Mouse (Mus musculus) ES-Bruce4 (cell line): ENCODE results near the gene Slc25a39.

Experiments used
- CTCF ChIP-seq: IDR thresholded peaks from one replicate; pipeline ENCODE4 v1.8.1; 2011; ENCODE audit warnings: low read depth, low read length
- POLR2A ChIP-seq: IDR thresholded peaks from one replicate; pipeline ENCODE4 v1.8.1; 2011; ENCODE audit warnings: low read length; ENCODE audit not compliant: insufficient read depth

DNA sequence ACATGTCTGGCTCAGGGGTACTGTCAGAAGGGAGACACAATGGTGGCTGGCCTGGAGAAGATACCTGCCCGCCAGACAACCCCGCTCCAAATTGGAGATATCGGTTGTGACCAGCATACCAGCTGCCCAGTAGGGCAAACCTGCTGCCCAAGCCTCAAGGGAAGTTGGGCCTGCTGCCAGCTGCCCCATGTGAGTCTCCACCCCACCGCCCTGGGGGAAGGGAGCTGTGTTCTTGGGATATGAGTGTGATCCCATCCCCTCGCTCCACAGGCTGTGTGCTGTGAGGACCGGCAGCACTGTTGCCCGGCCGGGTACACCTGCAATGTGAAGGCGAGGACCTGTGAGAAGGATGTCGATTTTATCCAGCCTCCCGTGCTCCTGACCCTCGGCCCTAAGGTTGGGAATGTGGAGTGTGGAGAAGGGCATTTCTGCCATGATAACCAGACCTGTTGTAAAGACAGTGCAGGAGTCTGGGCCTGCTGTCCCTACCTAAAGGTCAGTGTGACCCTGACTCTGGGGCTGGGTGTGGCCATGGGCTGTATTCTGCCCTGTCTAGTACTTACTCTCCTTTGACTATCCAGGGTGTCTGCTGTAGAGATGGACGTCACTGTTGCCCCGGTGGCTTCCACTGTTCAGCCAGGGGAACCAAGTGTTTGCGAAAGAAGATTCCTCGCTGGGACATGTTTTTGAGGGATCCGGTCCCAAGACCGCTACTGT, 28.2 kb upstream of the Slc25a39 start:
- TF ChIP-seq CTCF, result no peak
- no peak for TF ChIP-seq POLR2A
